Mouse (Mus musculus) c-Kit-positive CD71-positive TER-119-negative erythroid progenitor cells, embryonic 14.5 days (primary cell): ENCODE measurements at regions not wholly inside any gene's neighbourhood (a gene's known extent, or its start where the extent isn't known, plus 50 kb on each side); places are given as distances from the start of the nearest gene placed in this dataset.

Experiments
- DNase-seq: peaks from one replicate; pipeline ENCODE4 v3.0.0-alpha.2; 2013; ENCODE audit warnings: low read depth

DNA sequence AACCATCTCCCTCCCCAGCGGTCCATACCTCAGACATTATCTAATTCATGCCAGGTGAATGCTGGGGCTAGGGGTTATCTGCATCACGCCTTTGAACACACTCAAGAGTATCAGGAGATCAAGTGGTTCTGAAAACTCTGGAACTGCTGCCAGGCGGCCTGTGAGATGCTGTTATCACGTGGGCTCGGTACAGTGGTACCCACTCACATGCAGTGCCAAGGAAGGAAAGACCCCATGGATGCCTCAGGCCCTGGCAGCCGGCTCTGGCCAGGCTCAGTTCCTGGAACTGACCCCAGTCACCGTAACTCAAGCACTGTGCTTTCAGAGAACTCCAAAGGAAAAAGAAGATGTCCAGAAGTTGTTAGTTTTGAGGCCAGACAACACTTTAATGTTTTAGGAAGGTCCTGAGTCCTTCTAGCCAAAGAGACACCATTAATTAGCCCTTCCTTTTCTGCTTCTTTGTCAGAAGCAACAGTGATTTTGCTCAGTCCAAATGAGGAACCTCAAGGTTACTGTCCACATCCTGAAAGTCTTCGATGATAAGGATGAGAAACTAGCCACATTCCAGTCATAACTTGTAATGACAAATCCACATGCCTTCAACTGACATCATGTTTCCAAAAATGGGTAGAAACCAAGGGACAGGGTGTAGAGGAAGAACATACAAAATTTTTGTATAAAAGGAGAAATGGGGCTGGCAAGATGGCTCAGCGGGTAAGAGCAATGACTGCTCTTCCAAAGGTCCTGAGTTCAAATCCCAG is 126.1 kb downstream of the Zbtb18 start:
- DNase-seq = no peak

- no peak for DNase-seq
Observed at GRCm38 (mm10) chr1:177569572-177569971, 127.4 kb downstream of the Zbtb18 start.

DNA sequence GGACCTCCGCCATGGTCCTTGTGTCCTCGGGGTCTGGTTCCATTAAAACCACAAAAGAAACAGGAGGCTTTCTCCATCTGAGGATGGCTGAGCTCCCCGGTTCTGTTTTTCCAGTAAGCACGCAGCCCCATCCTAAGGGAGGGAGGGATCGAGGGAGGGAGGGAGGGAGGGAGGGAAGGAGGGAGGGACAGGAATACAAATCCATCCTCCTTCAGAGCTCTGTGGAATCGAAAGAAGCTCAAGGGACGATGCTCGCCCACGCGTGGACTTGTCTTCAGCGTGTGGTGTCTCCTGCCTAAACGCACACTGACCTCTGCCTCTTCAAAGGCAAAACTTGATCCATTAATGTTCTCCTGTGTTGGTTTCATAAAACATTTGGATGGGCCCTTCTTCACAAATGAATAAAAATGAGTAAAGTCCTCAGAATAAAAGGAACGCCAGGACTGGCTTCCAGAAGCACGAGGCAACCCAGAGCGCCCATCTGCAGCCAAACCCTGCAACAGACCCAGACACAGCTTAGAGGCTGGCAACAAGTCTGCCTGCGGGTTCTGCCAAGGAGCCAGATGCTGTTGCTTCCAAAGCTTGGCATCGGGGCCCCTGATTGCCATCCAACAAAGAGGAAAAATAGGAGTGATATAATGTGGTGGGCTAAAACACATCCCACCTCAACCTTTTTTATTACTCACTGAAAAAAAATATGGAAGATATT is 131.0 kb downstream of the Zbtb18 start:
- no peak for DNase-seq

GRCm38 (mm10) chr1:177573781-177574180 is 131.6 kb downstream of the Zbtb18 start:
- no peak for DNase-seq

- DNase-seq = no peak
Observed at GRCm38 (mm10) chr1:177574312-177574711, 132.2 kb downstream of the Zbtb18 start.

- no peak for DNase-seq
Observed at GRCm38 (mm10) chr1:177584302-177584886, 142.2 kb downstream of the Zbtb18 start.

GRCm38 (mm10) chr1:177585320-177585719 is 143.2 kb downstream of the Zbtb18 start:
- no peak for DNase-seq

DNA sequence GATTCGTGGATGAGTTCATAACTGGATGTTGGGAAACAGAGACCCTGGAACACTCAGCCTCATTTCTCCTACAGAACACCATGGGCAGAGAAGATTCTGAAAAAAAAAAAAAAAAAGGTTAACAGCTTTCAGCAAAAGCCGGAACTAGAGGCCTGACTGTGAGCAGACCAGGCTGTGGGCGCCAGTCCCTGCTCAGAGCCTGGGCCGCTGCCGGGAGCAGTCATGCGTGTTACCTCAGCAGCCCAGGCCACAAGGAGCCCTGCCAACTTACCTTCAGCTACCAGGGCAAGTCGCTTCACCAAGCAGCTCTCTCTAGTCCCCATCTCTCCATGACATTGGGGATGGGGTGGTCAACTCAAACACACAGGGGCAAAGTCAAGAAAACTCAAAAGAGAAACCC is 140.6 kb upstream of the 1700016C15Rik start:
- DNase-seq = no peak

GRCm38 (mm10) chr1:177589656-177590055 is 140.0 kb upstream of the 1700016C15Rik start:
- DNase-seq = no peak

DNA sequence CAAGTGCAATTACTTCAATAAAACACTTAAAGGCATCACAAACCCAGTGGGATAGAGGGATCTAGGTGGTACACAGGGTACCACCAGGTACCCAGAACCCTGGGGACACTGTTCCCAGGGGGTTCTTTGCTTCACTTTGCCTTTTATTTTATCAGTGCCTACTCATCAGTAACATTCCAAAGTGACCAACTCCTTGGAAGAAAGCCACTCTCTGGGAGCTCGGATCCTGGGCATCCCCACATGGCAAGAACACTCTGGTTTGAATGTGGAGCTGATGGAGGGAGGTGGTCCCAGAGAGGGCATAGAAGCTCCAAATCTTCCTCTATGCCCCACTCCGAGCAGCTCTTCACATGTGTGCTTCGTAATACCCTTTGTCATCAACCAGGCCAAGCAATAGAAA is 137.9 kb upstream of the 1700016C15Rik start:
- DNase-seq = no peak

DNA sequence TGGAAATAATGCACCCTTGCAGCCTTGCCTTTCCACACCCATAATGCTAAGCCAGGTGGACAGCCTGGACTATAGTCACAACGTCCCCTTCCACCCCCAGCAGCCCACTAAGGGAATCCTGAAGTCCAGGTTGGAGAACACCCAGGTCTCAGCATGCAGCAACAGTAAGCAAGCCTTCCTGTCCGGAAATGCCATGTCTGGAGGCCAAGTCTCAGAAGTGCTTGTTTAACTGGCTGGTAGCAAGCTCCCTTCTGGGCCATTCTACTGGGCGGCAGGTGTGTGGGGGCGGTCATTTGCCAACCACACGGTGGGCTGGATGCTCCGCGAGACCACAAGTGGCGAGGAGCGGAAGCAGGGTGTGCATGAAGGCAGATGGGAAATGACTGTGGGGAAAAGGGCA is 137.3 kb upstream of the 1700016C15Rik start:
- DNase-seq = no peak

DNA sequence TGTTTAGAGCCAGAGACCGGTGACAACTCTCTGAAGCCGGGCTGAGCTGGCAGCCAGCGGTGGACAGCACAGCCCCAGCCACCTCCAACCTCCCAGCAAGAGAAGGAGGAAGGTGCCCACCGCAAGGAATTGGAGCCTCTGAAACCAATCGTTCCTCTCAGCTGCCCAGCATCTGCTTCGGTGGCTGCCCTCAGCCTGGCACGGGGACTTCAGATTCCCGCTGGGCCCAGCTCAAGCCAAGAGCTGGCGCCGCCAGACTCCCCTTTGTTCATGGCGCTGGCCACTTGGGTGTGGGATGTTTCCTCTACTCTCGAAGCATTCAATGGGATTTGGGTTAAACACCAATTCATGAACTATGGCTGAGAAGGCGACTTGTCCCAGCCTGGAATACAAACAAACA is 135.3 kb upstream of the 1700016C15Rik start:
- no peak for DNase-seq

GRCm38 (mm10) chr1:177595326-177595914 is 134.2 kb upstream of the 1700016C15Rik start:
- no peak for DNase-seq

- DNase-seq = no peak
Observed at GRCm38 (mm10) chr1:177597036-177597435, 132.6 kb upstream of the 1700016C15Rik start.

- no peak for DNase-seq
Observed at GRCm38 (mm10) chr1:177605353-177605969, 124.2 kb upstream of the 1700016C15Rik start.

GRCm38 (mm10) chr1:177607565-177607964 is 122.0 kb upstream of the 1700016C15Rik start:
- no peak for DNase-seq

DNA sequence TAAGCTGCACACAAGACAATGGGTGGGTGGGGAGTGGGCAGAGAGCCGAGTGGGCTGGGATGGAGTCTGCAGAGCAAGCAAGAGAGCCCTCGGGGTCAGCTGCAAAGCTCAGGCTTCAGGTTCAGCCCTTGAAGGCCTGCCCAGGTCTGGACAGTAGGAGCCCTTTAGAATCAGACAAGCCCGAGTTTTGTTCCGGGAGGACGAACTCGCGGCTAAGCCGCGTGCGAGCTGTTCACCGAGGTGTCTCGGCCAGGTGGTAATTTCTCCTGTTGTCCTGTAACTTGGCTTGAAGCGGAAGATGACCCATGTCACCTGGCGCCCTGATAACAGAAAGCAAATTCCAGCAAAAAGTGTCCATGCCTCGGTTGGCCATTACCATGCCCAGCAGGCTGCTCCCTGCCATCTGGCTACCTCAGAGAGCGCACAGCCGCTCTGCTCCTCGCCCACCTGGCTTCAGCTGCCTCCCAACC is 121.0 kb upstream of the 1700016C15Rik start:
- no peak for DNase-seq

DNA sequence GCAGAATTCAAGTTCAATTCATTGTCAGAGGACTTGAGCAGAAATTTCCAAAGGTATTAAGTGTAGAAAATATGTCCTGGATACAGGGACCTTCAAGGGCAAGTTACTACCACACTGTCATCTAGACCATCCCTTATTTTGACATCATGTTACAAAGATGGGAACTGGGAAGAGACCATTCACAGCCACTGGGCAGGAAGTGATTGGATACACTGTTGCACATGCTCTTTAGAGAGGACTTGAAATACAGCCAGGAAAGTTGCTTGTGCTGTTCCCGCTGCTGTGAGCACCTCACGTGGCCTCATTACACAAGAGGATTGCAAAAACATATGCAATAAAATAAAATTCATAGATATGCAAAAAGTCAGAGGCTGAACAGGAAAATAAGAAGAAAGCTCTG is 120.4 kb upstream of the 1700016C15Rik start:
- no peak for DNase-seq

DNA sequence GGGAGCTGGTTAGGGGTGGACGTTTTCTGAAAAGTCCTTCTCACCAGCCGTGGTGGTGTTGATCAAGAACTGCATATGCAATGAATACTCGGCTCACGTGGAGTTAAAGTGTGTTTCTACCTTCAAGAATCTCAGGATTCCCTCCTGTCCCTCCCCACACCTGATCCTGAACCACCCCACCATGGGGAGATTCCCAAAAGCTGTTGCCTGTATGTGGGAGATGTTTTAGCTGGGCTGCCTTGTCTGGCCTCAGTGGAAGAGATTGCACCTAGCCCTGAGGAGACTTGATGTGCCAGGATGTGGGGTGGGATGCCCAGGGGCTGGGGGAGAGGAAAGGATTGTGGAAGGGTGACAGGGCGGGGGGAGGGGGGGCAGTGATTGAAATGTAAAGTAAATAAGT is 119.9 kb upstream of the 1700016C15Rik start:
- no peak for DNase-seq

- no peak for DNase-seq
Observed at GRCm38 (mm10) chr1:177610156-177610555, 119.5 kb upstream of the 1700016C15Rik start.

DNA sequence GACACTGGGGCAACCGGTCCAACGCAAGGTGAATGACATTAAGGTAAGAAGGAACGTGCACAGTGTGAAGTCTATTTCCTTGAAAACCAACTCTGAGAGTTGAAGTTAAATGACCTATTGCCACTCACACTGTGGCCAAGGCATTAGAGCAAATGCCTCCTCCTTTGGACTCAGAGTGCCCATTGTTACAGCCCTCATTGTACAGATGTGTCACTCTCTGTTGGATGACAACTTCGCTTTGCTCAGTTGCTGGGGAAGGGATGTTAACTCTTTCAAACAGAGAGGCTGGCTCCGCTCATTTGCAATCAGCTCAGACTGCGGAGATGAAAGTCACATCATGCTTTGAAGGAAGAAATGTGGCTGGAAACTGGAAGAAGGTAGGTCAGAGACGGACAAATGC is 117.1 kb upstream of the 1700016C15Rik start:
- no peak for DNase-seq

DNA sequence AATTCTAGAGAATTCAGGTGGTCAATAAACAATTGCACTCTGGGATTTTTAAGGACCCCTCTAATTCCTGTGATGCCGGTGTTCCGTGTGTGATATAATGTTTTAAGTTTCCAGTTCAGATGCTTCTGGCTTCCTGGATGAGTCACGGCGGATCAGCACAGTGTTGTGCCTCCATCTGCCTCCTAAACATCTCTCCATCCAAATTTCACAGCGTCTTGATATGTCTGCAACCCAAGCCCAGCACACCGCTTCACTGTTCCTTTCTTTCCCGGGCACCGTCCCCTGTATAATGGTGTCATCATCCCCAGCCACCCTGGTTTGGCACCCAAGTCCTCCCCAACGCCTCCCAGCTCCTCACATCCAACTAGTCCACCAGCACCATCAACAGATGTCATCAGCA is 114.0 kb upstream of the 1700016C15Rik start:
- no peak for DNase-seq
